Mouse (Mus musculus) embryonic stem cell, embryonic (primary cell): ENCODE measurements around the gene Sgms1.

ENCODE experiments used
- CTCF ChIA-PET, 4 experiments: fragments of 300-600 bp in 2 of 4; fragments of 350-600 bp in 2 of 4; sonication (Branson Sonifier 250); formaldehyde crosslinking; loops; one replicate each; lab custom pipeline; 2022; ENCODE audit warnings: inconsistent platforms in 2 of 4; lab: Charles Lee
- POLR2A ChIA-PET, 4 experiments: fragments of 300-600 bp in 2 of 4; fragments of 350-600 bp in 2 of 4; sonication (Branson Sonifier 250); formaldehyde crosslinking; loops; one replicate each; lab custom pipeline; 2022; ENCODE audit warnings: antibody characterized with exemption in 4 of 4, inconsistent platforms in 1 of 4; lab: Charles Lee

Gene Sgms1

GRCm38 (mm10) chr19:32372373-32372772 is 17.1 kb downstream of the Sgms1 start:
- CTCF ChIA-PET, result no interaction called here
- POLR2A ChIA-PET, result interaction anchor here in 1 of 4 experiments (0.8 to 2.4 kb wide), 5 partner anchors 10 to 52 kb away, joined by 3 to 11 read pairs (median 3); partner anchors contain the start of gene Sgms1

GRCm38 (mm10) chr19:32367333-32367732 is 22.2 kb downstream of the Sgms1 start:
- POLR2A ChIA-PET, result no interaction called here
- CTCF ChIA-PET, result interaction anchor here in 1 of 4 experiments (0.6 kb wide), 1 partner anchor 250 kb away, joined by 3 read pairs; no protein-coding TSS in a partner anchor

- ChIA-PET CTCF (no interaction called here), POLR2A (interaction anchor here in 2 of 4 experiments (0.8 to 1.4 kb wide), 2 partner anchors 9 to 22 kb away, joined by 3 to 5 read pairs; no protein-coding TSS in a partner anchor)
Observed at GRCm38 (mm10) chr19:32366406-32366805, 23.1 kb downstream of the Sgms1 start.

GRCm38 (mm10) chr19:32365111-32365510 is 24.4 kb downstream of the Sgms1 start:
- CTCF ChIA-PET, result no interaction called here
- POLR2A ChIA-PET, result interaction anchor here in 1 of 4 experiments (0.6 to 1.0 kb wide), 4 partner anchors 10 to 281 kb away, joined by 3 to 4 read pairs (median 3); no protein-coding TSS in a partner anchor

- POLR2A ChIA-PET, result interaction anchor here in 1 of 4 experiments (0.9 kb wide), 1 partner anchor 14 kb away, joined by 3 read pairs; no protein-coding TSS in a partner anchor
- CTCF ChIA-PET, result interaction anchor here in 1 of 4 experiments (0.6 kb wide), 1 partner anchor 111 kb away, joined by 3 read pairs; no protein-coding TSS in a partner anchor
Observed at GRCm38 (mm10) chr19:32363587-32363986, 25.9 kb downstream of the Sgms1 start.

GRCm38 (mm10) chr19:32362520-32362919 is 27.0 kb downstream of the Sgms1 start:
- ChIA-PET CTCF (no interaction called here), POLR2A (interaction anchor here in 1 of 4 experiments (0.6 to 1.4 kb wide), 3 partner anchors 18 to 60 kb away, joined by 4 to 5 read pairs (median 4); partner anchors contain the start of gene Sgms1)

DNA sequence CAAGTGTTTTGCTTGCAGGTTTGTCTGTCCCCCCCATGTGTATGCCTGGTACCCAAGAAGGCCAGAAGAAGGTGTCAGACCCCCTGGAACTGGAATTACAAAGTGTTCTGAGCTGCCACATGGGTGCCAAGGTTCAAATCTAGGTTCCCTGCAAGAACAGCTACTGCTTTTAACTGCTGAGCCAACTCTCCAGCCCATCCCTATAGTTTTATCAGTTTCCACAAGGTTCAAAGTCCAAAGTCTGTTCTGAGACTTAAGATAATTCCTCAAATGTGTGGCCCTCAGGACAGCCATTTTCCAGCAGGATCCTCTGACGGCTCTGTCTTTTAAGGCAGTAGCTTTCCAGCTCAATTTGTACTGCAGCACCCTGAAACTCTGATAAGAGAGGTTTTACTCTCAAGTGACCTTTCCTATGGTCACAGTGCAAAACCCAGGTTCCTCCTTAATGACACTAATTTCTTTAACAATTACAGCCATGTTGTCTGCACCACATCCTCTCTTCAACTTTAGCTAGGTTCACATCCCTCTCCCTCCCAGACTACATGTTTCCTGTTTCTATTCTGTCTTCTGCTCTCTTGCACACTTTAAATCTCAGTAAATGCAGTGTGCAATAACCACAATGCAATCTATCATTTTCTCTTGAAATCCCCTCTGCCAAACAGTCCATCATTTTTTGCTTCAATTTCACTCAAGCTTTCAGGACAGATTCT is 28.4 kb downstream of the Sgms1 start:
- POLR2A ChIA-PET, result interaction anchor here in 2 of 4 experiments (0.6 to 3.6 kb wide), 5 partner anchors 16 to 41 kb away, joined by 3 to 12 read pairs (median 3); partner anchors contain the start of gene Sgms1 (in 1 of the 2)

GRCm38 (mm10) chr19:32360546-32360945 is 29.0 kb downstream of the Sgms1 start:
- POLR2A ChIA-PET, result interaction anchor here in 2 of 4 experiments (0.6 to 3.6 kb wide), 6 partner anchors 16 to 205 kb away, joined by 3 to 12 read pairs (median 3); partner anchors contain the start of gene Sgms1 (in 1 of the 2)
- CTCF ChIA-PET, result interaction anchor here in 1 of 4 experiments (0.6 to 0.8 kb wide), 2 partner anchors 186 to 1672 kb away, joined by 10 to 25 read pairs; no protein-coding TSS in a partner anchor

More for the DNA sequence above, 28.4 kb downstream of the Sgms1 start:
- CTCF ChIA-PET, result interaction anchor here in 1 of 4 experiments (0.6 to 0.8 kb wide), 2 partner anchors 186 to 1673 kb away, joined by 10 to 25 read pairs; no protein-coding TSS in a partner anchor

GRCm38 (mm10) chr19:32358699-32359517 is 30.6 kb downstream of the Sgms1 start:
- ChIA-PET POLR2A (interaction anchor here in 2 of 4 experiments (0.7 to 3.6 kb wide), 9 partner anchors 9 to 148 kb away, joined by 3 to 14 read pairs (median 3); partner anchors contain the start of gene Sgms1 (in 2 of the 2)), CTCF (interaction anchor here in 2 of 4 experiments (0.6 to 1.7 kb wide), 4 partner anchors 39 to 515 kb away, joined by 3 to 6 read pairs (median 4); no protein-coding TSS in a partner anchor)

DNA sequence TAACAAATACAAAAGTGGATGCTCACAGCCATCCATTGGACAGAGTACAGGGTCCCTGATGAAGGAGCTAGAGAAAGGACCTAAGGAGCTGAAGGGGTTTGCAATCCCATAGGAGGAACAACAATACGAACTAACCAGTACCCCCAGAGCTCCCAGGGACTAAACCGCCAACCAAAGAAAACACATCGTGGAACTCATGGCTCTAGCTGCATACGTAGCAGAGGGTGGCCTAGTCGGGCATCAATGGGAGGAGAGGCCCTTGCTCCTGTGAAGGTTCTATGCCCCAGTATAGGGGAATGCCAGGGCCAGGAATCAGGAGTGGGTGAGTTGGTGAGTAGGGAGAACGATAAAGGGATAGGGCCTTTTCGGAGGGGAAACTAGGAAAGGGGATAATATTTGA is 31.5 kb downstream of the Sgms1 start:
- ChIA-PET POLR2A (interaction anchor here in 2 of 4 experiments (0.6 to 3.6 kb wide), 8 partner anchors 8 to 58 kb away, joined by 3 to 14 read pairs (median 3); partner anchors contain the start of gene Sgms1 (in 1 of the 2)), CTCF (interaction anchor here in 2 of 4 experiments (0.9 to 1.7 kb wide), 2 partner anchors 17 to 38 kb away, joined by 5 to 6 read pairs; no protein-coding TSS in a partner anchor)

DNA sequence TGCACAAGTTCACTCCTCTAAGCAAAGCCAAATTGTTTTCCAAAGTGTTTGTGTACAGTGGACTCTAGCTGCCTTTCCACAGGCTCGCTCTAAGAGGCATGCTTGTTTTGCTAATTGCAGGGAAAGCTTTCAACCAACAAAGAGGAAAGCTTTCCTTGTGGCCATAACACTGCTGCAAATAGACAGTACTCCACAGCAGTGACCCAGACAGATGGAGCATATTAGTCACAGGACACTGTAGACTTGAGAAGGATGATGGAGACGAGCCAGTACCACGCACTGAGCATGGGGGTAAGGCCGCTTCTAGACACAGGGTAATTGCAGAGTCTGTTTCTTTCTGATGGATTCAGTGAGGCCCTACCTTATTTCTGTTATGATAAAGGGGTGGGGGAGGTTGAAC is 33.3 kb downstream of the Sgms1 start:
- ChIA-PET CTCF (interaction anchor here in 1 of 4 experiments (0.7 kb wide), 1 partner anchor 11 kb away, joined by 3 read pairs; no protein-coding TSS in a partner anchor), POLR2A (interaction anchor here in 1 of 4 experiments (1.3 kb wide), 1 partner anchor 11 kb away, joined by 4 read pairs; no protein-coding TSS in a partner anchor)

- POLR2A ChIA-PET, result interaction anchor here in 1 of 4 experiments (1.1 kb wide), 1 partner anchor 9 kb away, joined by 3 read pairs; no protein-coding TSS in a partner anchor
- CTCF ChIA-PET, result no interaction called here
Observed at GRCm38 (mm10) chr19:32353447-32353846, 36.1 kb downstream of the Sgms1 start.

DNA sequence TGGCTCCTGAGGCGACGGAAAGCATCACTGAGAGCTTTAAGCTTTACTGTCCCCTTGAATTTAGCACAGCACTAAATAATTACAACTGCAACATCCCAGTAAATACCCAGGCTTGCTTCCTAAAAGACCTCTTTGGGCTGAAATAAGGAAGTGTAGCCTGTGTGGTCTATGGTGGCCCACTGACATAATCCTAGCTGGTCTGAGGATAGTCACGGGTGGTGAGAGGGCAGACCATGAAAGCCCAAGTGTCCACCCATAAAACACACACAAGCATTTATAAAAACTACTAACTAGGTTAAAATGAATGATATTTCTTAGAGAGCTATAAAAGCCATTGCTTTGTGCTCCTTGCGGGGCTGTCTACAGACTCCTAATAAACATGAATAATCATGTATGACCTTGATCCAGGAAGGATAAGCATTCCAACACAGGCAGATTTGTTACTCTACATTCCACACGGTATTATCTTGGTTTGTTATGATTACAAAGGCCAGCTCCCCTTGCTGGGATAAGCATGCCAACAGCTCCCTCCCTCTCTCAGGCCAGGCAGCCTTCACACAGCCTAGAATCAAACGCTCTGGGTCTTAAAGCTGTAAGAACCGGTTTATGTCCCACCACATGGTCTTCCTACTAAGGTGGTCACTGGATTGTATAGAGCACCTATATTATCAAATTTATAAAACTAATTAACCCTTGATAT is 40.4 kb downstream of the Sgms1 start:
- CTCF ChIA-PET, result interaction anchor here in 1 of 4 experiments (0.6 to 1.7 kb wide), 3 partner anchors 13 to 65 kb away, joined by 3 read pairs; no protein-coding TSS in a partner anchor
- POLR2A ChIA-PET, result interaction anchor here (0.6 to 1.4 kb wide), 9 partner anchors 10 to 390 kb away, joined by 3 to 8 read pairs (median 3); partner anchors contain the start of gene Sgms1 (in 1 of the 4)

- ChIA-PET POLR2A (interaction anchor here in 1 of 4 experiments (0.8 kb wide), 1 partner anchor 15 kb away, joined by 3 read pairs; no protein-coding TSS in a partner anchor), CTCF (interaction anchor here in 2 of 4 experiments (1.1 to 1.2 kb wide), 2 partner anchors 11 to 27 kb away, joined by 3 read pairs; no protein-coding TSS in a partner anchor)
Observed at GRCm38 (mm10) chr19:32347491-32347890, 42.0 kb downstream of the Sgms1 start.

- CTCF ChIA-PET, result interaction anchor here in 1 of 4 experiments (1.1 kb wide), 1 partner anchor 28 kb away, joined by 3 read pairs; no protein-coding TSS in a partner anchor
- POLR2A ChIA-PET, result interaction anchor here in 3 of 4 experiments (0.6 to 3.1 kb wide), 3 partner anchors 15 to 43 kb away, joined by 3 to 17 read pairs (median 4); partner anchors contain the start of gene Sgms1 (in 2 of the 3)
Observed at GRCm38 (mm10) chr19:32346624-32347341, 42.7 kb downstream of the Sgms1 start.

GRCm38 (mm10) chr19:32346176-32346575 is 43.3 kb downstream of the Sgms1 start:
- ChIA-PET CTCF (interaction anchor here in 1 of 4 experiments (0.5 kb wide), 1 partner anchor 94 kb away, joined by 3 read pairs; no protein-coding TSS in a partner anchor), POLR2A (interaction anchor here (0.6 to 3.1 kb wide), 10 partner anchors 10 to 148 kb away, joined by 3 to 17 read pairs (median 4); partner anchors contain the start of gene Sgms1 (in 2 of the 4))
